Mouse (Mus musculus) forebrain, embryonic 13.5 days (tissue): ENCODE measurements around the gene Ak5. TPM values are rescaled to one million over a fixed set of nuclear protein-coding genes. Genes with fewer than 3 reads are reported as not detected.
"Not testable (repeated sequence)": the region's sequence is repeated elsewhere in the genome, so short reads cannot be mapped to it uniquely, and the experiment has no call there.

ENCODE experiments used
- ATAC-seq: fragments of 200-750 bp; cut with Nextera tagmentation; 2 replicates; pipeline ENCODE4 v1.8.0; 2017
- H3K27ac ChIP-seq: fragments of 300-500 bp; sonication (generic); 2 replicates; pipeline ENCODE4 v1.5.1; 2015; ENCODE audit warnings: inconsistent platforms, mild to moderate bottlenecking, moderate library complexity
- H3K27me3 ChIP-seq: fragments of 300-500 bp; sonication (generic); 2 replicates; pipeline ENCODE4 v1.6.1; 2015; ENCODE audit warnings: mild to moderate bottlenecking, inconsistent platforms
- H3K36me3 ChIP-seq: fragments of 300-500 bp; sonication (generic); 2 replicates; pipeline ENCODE4 v1.6.1; 2015; ENCODE audit warnings: mild to moderate bottlenecking, inconsistent platforms; ENCODE audit not compliant: poor library complexity, severe bottlenecking
- H3K4me1 ChIP-seq: fragments of 300-500 bp; sonication (generic); 2 replicates; pipeline ENCODE4 v1.6.1; 2015; ENCODE audit warnings: inconsistent platforms
- H3K4me2 ChIP-seq: fragments of 300-500 bp; sonication (generic); 2 replicates; pipeline ENCODE4 v1.6.1; 2015; ENCODE audit warnings: inconsistent platforms, mild to moderate bottlenecking, moderate library complexity
- H3K4me3 ChIP-seq: fragments of 300-500 bp; sonication (generic); 2 replicates; pipeline ENCODE4 v1.5.1; 2015; ENCODE audit warnings: mild to moderate bottlenecking, inconsistent platforms
- H3K9ac ChIP-seq: fragments of 300-500 bp; sonication (generic); 2 replicates; pipeline ENCODE4 v1.6.1; 2015; ENCODE audit warnings: mild to moderate bottlenecking, inconsistent platforms
- H3K9me3 ChIP-seq: fragments of 300-500 bp; sonication (generic); replicated peaks from 2 replicates; pipeline ENCODE4 v1.6.1; 2016; ENCODE audit warnings: inconsistent platforms
- WGBS: fragments of 180-500 bp; shearing (Covaris S2); methylation state at CpG from one replicate; pipeline ENCODE4 v1.1.7; 2015; 5-methylcytosine and 5-hydroxymethylcytosine counted together
- polyA plus RNA-seq: library from polyadenylated mRNA; unstranded; fragments of >200 nt; fragmentation: Nextera tagmentation; extraction: Ambion mirVana; gene quantifications from 2 replicates; pipeline ENCODE4 v1.2.1, GENCODE M21; 2015

Ak5 gene
- polyA plus RNA-seq, 1 experiment from 2014 or later, result 2.2 TPM

DNA sequence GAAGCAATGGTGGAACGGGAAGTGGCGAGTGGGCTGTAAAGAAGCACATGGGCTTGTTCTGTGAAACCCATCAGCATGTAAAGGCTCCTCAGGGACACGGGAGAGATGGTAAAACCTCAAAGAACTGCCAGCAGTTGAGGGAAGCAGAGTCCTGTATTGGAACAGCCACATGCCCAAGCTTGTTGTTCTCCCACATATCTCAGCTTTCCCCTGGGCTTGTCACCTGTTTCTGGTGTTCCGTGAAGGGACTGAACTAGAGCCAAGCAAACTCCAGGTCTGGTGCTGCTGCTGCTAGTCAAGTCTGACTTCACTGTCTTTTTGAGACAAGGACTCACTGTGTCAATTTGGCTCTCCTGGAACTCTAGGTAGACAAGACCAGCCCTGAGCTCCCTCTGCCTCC, 200.8 kb downstream of the Ak5 start:
- no peaks in the 10 kb centered on the region for H3K4me1 ChIP-seq
- WGBS, result 93% methylated on average over 4 of the region's 4 CpGs
- ATAC-seq, result no peak
- no peak overlapping the region for H3K4me2 ChIP-seq
- H3K9ac ChIP-seq, result no peak overlapping the region
- no peaks in the 10 kb centered on the region for H3K9me3 ChIP-seq
- H3K27me3 ChIP-seq, result no peaks in the 10 kb centered on the region
- no peak overlapping the region for H3K4me3 ChIP-seq
- H3K27ac ChIP-seq, result no peak overlapping the region
- peaks cover 4% of the 10 kb centered on the region; the same call in 1 of the 2 replicates for H3K36me3 ChIP-seq

- H3K27ac ChIP-seq, result no peak overlapping the region
- H3K9ac ChIP-seq, result no peak overlapping the region
- no peaks in the 10 kb centered on the region for H3K4me1 ChIP-seq
- no peak for ATAC-seq
- H3K27me3 ChIP-seq, result no peaks in the 10 kb centered on the region
- no peaks in the 10 kb centered on the region for H3K9me3 ChIP-seq
- H3K4me2 ChIP-seq, result no peak overlapping the region
- no peak overlapping the region for H3K4me3 ChIP-seq
- 95% methylated on average over 9 of the region's 9 CpGs for WGBS
- H3K36me3 ChIP-seq, result peaks cover 8% of the 10 kb centered on the region; the same call in 1 of the 2 replicates
Measured at GRCm38 (mm10) chr3:152466849-152467248, 201.3 kb downstream of the Ak5 start.

DNA sequence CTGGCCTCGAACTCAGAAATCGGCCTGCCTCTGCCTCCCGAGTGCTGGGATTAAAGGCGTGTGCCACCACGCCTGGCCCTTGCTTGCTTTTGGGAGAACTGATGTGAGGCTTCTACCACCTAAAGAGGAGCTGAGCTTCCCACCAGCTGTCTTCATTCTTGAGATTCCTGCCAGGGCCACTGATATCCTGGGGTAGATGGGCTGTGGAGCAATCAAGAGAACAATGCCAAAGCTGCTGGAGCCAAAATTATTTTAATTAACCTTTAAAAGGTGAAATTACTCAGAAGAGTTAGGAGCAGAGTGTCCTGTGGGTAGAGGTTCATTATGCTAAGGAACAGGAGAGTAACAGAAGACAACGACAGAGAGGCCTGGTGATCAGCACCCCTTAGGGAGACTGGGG, 202.8 kb downstream of the Ak5 start:
- no peak for ATAC-seq
- Histone ChIP-seq H3K4me2 (no peak overlapping the region), H3K4me3 (no peak overlapping the region), H3K9ac (no peak overlapping the region), H3K9me3 (no peaks in the 10 kb centered on the region), H3K36me3 (peaks cover 21% of the 10 kb centered on the region; the same call in 1 of the 2 replicates), H3K4me1 (no peaks in the 10 kb centered on the region), H3K27me3 (no peaks in the 10 kb centered on the region), H3K27ac (no peak overlapping the region)
- 89% methylated on average over 6 of the region's 6 CpGs for WGBS

- Histone ChIP-seq H3K9ac (no peak overlapping the region), H3K4me1 (no peaks in the 10 kb centered on the region), H3K27ac (no peak overlapping the region), H3K36me3 (peaks cover 23% of the 10 kb centered on the region; the same call in 1 of the 2 replicates), H3K4me2 (no peak overlapping the region), H3K4me3 (no peak overlapping the region), H3K9me3 (no peaks in the 10 kb centered on the region), H3K27me3 (no peaks in the 10 kb centered on the region)
- 98% methylated on average over 3 of the region's 3 CpGs for WGBS
- no peak for ATAC-seq
Measured at GRCm38 (mm10) chr3:152464462-152464861, 203.7 kb downstream of the Ak5 start.

DNA sequence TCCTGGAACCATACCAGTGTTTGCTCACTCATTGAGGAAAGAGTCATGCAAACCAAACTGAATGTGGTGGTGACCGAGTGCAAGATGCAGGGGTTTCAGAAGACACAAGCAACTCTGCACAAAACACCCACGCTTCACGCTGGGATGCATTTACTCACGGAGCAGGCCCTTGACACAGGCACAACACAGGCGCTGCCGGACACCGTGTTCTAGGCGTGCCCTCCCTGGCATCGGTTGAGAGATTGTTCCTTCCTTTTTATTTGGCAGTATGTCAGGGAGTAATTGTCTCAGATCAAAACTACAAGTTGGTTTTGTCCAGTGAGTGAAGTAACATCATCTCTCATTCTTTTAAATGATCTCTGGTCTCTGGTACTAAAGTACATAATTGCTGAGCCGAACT, 205.3 kb downstream of the Ak5 start:
- 94% methylated on average over 10 of the region's 10 CpGs for whole genome bisulfite sequencing

DNA sequence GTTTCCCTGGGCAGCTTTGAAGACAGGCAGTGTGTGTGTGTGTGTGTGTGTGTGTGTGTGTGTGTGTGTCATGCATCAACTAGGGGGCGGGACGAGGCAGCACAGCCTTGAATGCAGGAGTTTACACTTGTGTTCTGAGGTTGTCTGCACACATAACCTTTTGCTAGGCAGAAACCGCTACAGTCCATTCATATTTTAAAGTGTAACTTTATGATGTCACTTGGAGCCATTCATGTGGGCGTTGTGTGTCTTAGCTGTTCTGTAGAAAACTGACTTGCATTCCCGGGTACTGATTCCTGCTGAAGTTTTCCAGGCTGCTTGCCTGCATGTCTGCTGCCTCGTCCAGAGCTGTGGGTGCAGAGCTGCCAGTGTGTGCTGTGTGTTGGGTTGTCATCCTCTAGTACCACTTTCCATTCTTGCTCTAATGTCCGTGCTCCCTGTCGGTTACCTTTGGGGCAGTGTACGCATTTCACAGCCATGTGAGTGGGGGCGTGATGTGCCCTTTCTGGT, 206.1 kb downstream of the Ak5 start:
- Histone ChIP-seq H3K9me3 (no peaks in the 10 kb centered on the region), H3K27ac (no peak overlapping the region), H3K9ac (no peak overlapping the region), H3K4me1 (no peaks in the 10 kb centered on the region), H3K4me2 (no peak overlapping the region), H3K27me3 (no peaks in the 10 kb centered on the region), H3K4me3 (no peak overlapping the region), H3K36me3 (peaks cover 40% of the 10 kb centered on the region)
- ATAC-seq, result no peak
- 88% methylated on average over 10 of the region's 10 CpGs for WGBS

More for the DNA sequence above, 205.3 kb downstream of the Ak5 start:
- no peak overlapping the region for H3K4me2 ChIP-seq
- H3K9ac ChIP-seq, result no peak overlapping the region
- H3K4me3 ChIP-seq, result no peak overlapping the region
- no peak for ATAC-seq
- H3K9me3 ChIP-seq, result no peaks in the 10 kb centered on the region
- no peaks in the 10 kb centered on the region for H3K27me3 ChIP-seq
- no peak overlapping the region for H3K27ac ChIP-seq
- peaks cover 33% of the 10 kb centered on the region for H3K36me3 ChIP-seq
- H3K4me1 ChIP-seq, result no peaks in the 10 kb centered on the region

GRCm38 (mm10) chr3:152460802-152461201, 207.4 kb downstream of the Ak5 start:
- Histone ChIP-seq H3K36me3 (peaks cover 52% of the 10 kb centered on the region), H3K4me3 (no peak overlapping the region), H3K9me3 (no peaks in the 10 kb centered on the region), H3K4me1 (no peaks in the 10 kb centered on the region), H3K4me2 (no peak overlapping the region), H3K9ac (no peak overlapping the region), H3K27ac (no peak overlapping the region), H3K27me3 (no peaks in the 10 kb centered on the region)
- 65% methylated on average over 4 of the region's 4 CpGs for WGBS
- no peak for ATAC-seq

DNA sequence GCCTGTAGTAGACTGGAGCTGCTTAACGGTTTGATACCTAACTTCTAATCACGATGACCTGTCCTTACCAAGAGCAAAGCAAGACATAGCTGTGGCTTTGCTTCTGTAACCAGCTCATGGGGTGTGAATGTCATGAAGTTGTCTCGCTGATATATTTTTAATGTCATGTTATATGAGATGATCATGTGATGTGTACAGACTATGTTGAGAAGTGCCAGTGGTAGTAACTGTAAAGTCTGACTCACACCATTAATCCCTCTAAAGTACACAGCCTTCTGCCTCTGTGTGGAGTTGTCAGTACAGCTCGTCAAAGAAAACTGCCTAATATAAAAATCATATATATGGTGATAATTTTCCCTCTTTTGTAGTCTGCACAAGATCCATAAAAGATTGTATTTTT, 209.3 kb downstream of the Ak5 start:
- ATAC-seq, result not testable (repeated sequence)
- peaks cover 68% of the 10 kb centered on the region for H3K36me3 ChIP-seq

DNA sequence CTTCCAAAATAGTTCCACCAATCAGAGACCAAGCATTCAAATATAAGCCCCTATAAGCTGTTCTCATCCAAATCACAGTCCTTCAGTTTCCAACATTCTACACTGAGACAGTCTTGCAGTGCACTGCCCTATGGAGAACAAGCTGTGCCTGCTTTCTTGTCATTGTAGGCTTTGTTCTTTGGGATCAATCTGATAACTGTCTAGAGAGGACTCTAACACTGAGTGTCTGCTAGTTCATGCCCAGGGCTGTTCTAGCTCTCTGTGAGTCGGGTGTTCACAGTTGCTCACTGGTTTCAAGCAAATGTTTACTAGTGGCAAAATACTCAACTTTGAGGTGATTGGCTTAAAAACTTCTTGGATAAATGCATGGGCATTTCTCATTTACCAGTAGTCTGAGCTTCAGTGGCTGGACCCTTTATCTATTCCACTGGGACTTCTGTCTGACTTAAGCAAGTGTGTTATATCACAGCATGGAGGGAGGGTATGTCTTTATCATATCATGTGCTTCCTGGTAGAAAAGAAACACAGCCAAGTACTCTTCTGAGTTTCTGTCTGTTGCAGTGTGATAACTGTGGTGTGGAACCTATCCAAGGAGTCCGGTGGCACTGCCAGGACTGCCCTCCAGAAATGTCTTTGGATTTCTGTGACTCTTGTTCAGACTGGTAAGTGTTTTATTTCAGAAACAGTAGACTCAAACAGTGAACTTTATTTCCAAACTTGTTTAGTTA, 210.7 kb downstream of the Ak5 start:
- H3K9ac ChIP-seq, result no peak overlapping the region
- no peak overlapping the region for H3K27ac ChIP-seq
- no peaks in the 10 kb centered on the region for H3K4me1 ChIP-seq
- H3K4me3 ChIP-seq, result no peak overlapping the region
- H3K36me3 ChIP-seq, result peaks cover 70% of the 10 kb centered on the region
- no peak overlapping the region for H3K4me2 ChIP-seq
- no peaks in the 10 kb centered on the region for H3K9me3 ChIP-seq
- WGBS, result 90% methylated on average over 2 of the region's 2 CpGs
- ATAC-seq, result no peak
- no peaks in the 10 kb centered on the region for H3K27me3 ChIP-seq

More for the DNA sequence above, 209.3 kb downstream of the Ak5 start:
- not testable (repeated sequence) for H3K9me3 ChIP-seq, H3K4me2 ChIP-seq, H3K9ac ChIP-seq, H3K27ac ChIP-seq, H3K27me3 ChIP-seq, H3K4me1 ChIP-seq, H3K4me3 ChIP-seq
- 97% methylated on average over 4 of the region's 4 CpGs for WGBS

DNA sequence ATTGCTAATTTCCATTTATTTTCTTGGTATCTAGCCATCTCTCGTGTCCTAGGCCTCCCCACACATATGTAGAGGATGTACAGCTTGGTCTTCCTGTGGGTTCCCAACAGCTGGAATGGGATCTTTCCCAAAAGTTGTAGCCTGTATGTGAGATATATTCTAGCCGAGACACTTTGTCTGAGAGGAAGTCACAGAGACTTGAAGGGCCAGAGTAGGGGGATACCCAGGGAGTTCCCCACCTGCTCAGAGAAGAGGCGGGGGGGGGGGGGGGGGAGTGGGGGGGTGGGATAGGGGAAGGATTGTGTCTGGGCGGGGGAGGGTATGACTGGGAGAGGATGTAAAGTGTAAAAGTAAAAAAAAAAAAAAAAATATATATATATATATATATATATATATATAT, 215.0 kb downstream of the Ak5 start:
- no peak overlapping the region for H3K4me3 ChIP-seq
- no peak overlapping the region for H3K27ac ChIP-seq
- no peak overlapping the region for H3K4me2 ChIP-seq
- 93% methylated on average over 3 of the region's 4 CpGs for WGBS
- H3K36me3 ChIP-seq, result peaks cover 68% of the 10 kb centered on the region
- no peaks in the 10 kb centered on the region for H3K4me1 ChIP-seq
- H3K9me3 ChIP-seq, result no peaks in the 10 kb centered on the region
- no peak overlapping the region for H3K9ac ChIP-seq
- no peaks in the 10 kb centered on the region for H3K27me3 ChIP-seq
- no peak for ATAC-seq

GRCm38 (mm10) chr3:152446966-152447365, 221.2 kb downstream of the Ak5 start:
- H3K9ac ChIP-seq, result no peak overlapping the region
- WGBS, result 89% methylated on average over 1 of the region's 1 CpGs
- H3K9me3 ChIP-seq, result no peaks in the 10 kb centered on the region
- H3K36me3 ChIP-seq, result peaks cover 22% of the 10 kb centered on the region
- no peaks in the 10 kb centered on the region for H3K27me3 ChIP-seq
- no peak for ATAC-seq
- H3K27ac ChIP-seq, result no peak overlapping the region
- H3K4me3 ChIP-seq, result no peak overlapping the region
- no peaks in the 10 kb centered on the region for H3K4me1 ChIP-seq
- H3K4me2 ChIP-seq, result no peak overlapping the region

GRCm38 (mm10) chr3:152444114-152444513, 224.0 kb downstream of the Ak5 start:
- no peak for ATAC-seq
- no peak overlapping the region for H3K27ac ChIP-seq
- WGBS, result 94% methylated on average over 3 of the region's 3 CpGs

GRCm38 (mm10) chr3:152442795-152443194, 225.4 kb downstream of the Ak5 start:
- H3K27ac ChIP-seq, result no peak overlapping the region
- H3K9ac ChIP-seq, result no peak overlapping the region
- WGBS, result 94% methylated on average over 4 of the region's 4 CpGs
- no peak for ATAC-seq
- no peaks in the 10 kb centered on the region for H3K27me3 ChIP-seq
- H3K4me1 ChIP-seq, result no peaks in the 10 kb centered on the region
- no peaks in the 10 kb centered on the region for H3K9me3 ChIP-seq
- no peaks in the 10 kb centered on the region; the same call in 1 of the 2 replicates for H3K36me3 ChIP-seq
- H3K4me3 ChIP-seq, result no peak overlapping the region
- no peak overlapping the region for H3K4me2 ChIP-seq

More at GRCm38 (mm10) chr3:152444114-152444513, 224.0 kb downstream of the Ak5 start:
- Histone ChIP-seq H3K27me3 (no peaks in the 10 kb centered on the region), H3K36me3 (peaks cover 5% of the 10 kb centered on the region), H3K9ac (no peak overlapping the region), H3K4me3 (no peak overlapping the region), H3K4me2 (no peak overlapping the region), H3K4me1 (no peaks in the 10 kb centered on the region), H3K9me3 (no peaks in the 10 kb centered on the region)
